Mouse (Mus musculus): ENCODE data around the gene Thegl. TPM values are rescaled to one million over a fixed set of nuclear protein-coding genes. Genes with fewer than 3 reads are reported as not detected.

Gene Thegl
- 0.30 TPM for polyA plus RNA-seq (2014; fragmentation: Illumina TruSeq; extraction: RNeasy Lipid Tissue Mini Kit (QIAGEN cat#74804); ENCODE audit: insufficient read depth, low read depth, low replicate concordance)

DNA sequence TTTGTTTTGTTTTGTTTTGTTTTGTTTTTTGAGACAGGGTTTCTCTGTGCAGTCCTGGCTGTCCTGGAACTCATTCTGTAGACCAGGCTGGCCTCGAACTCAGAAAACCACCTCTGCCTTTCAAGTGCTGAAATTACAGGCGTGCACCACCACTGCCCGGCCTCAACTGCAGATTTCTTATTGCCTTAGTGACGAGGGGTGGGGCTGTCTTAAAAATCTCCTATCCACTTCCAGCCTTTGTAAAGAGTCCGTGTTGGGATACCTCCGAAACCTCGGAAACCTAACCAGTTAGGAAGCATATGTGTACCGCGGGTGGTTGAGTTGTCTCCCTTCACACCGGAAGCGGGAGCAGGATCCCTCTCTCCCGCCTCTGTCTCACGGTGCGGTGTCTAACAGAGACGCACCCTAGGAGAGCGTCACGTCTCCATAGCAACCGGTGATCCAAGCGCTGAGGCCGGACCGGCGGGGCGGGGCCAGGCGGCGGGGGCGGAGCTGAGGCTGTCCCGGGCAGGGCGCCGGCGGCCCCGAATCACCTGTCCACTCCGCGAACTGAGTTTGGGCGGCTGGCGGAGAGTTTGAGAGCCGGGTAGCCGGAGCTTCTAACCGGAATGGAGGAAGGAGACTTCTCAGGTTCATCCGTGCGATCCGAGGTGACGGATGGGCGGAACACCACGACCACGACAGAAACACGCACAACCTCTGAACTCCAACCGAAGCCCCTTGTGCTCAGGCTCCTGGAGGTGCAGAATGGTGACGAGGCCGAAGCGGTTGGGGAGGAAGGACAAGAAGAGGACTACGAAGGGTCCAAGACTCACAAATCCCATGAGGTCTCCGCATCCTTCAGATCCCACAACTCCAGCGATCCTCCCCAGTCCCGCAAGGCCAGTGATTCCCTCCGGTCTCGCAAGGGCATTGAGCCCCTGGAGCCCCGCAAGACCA is at the start of gene Thegl:
TSS of gene Thegl (plus strand) at position 480 of the 939 bp plus-strand sequence.

DNA sequence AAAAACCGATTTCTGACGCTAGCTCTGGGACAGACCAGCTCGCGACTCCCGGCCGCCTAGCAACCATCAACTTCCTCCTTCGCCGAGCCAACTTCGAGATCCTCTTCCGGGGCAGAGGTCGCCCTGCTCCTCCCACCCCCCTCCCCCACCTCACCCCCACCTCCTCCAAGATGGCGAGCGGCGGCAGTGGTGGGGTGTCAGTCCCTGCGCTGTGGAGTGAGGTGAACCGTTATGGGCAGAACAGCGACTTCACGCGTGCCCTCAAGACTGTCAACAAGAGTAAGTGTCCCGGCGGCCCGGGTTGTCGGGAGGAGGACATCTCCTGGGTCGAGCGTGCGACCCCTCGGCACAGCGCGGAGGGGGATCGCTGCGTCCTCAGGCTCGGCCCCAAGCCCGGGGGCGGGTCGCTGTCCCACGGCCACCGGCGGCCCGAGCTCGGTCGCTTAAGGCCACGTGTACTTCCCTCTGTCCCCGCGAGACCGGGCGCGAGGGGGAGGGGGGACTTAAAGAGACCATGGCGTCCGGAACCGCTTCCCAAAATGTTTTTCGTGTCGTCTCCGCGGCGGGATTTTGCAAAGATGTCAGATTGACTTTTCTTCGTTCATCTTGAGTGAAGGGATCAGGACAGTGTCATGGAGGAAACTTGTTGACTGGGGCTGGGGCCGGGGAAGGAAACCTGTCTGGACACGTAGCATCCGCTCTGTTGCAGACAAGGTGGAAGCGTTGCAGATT is 41.1 kb upstream of the Thegl start, which contains the start of gene Srp72:
TSS of gene Srp72 (plus strand) at position 130 of the 732 bp plus-strand sequence.

DNA sequence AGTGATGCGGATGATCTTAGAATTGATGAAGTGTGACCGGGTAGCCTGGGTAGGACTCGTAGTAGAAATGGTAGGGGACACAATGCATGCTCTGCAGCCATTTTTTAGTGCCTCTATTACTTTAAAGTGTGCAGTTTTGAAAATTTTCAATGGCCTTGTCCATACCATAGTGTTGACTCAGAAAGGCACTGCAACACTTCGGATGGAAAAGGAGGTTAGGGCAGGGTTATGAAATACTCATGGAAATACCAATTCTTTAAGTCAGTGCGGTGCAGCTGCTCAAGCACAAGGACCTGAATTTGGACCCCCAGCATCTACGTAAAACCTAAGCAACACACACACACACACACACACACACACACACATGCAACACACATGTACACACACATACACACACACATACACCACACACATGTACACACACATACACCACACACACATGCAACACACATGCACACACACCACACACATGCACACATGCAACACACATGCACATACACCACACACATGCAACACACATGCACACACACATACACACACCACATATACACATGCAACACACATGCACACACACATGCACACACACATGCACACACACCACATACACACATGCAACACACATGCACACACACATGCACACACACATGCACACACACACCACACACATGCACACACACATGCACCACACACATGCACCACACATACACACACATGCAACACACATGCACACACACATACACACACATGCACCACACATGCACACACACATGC is 11.6 kb upstream of the Thegl start, which contains the start of gene Arl9:
TSS of gene Arl9 (plus strand) at position 5 of the 771 bp plus-strand sequence.

Other genes starting within 250 kb of the Thegl start
- 7.5 TPM for gene Aasdh, start 110.5 kb upstream of the Thegl start, polyA plus RNA-seq (2014; fragmentation: Illumina TruSeq; extraction: RNeasy Lipid Tissue Mini Kit (QIAGEN cat#74804); ENCODE audit: insufficient read depth, low read depth, low replicate concordance)
- gene Paics, start 64.7 kb upstream of the Thegl start, polyA plus RNA-seq (2014; fragmentation: Illumina TruSeq; extraction: RNeasy Lipid Tissue Mini Kit (QIAGEN cat#74804); ENCODE audit: insufficient read depth, low read depth, low replicate concordance): 73.6 TPM
- 5.3 TPM for gene Ppat, start 64.4 kb upstream of the Thegl start, polyA plus RNA-seq (2014; fragmentation: Illumina TruSeq; extraction: RNeasy Lipid Tissue Mini Kit (QIAGEN cat#74804); ENCODE audit: insufficient read depth, low read depth, low replicate concordance)
- gene Srp72, start 41.3 kb upstream of the Thegl start, polyA plus RNA-seq (2014; fragmentation: Illumina TruSeq; extraction: RNeasy Lipid Tissue Mini Kit (QIAGEN cat#74804); ENCODE audit: insufficient read depth, low read depth, low replicate concordance): 24.6 TPM
- gene Arl9, start 12.0 kb upstream of the Thegl start, polyA plus RNA-seq (2014; fragmentation: Illumina TruSeq; extraction: RNeasy Lipid Tissue Mini Kit (QIAGEN cat#74804); ENCODE audit: insufficient read depth, low read depth, low replicate concordance): not detected
- 1,170 TPM for gene Hopx, start 99.1 kb downstream of the Thegl start, polyA plus RNA-seq (2014; fragmentation: Illumina TruSeq; extraction: RNeasy Lipid Tissue Mini Kit (QIAGEN cat#74804); ENCODE audit: insufficient read depth, low read depth, low replicate concordance)
- 4.1 TPM for gene Spink2, start 195.4 kb downstream of the Thegl start, polyA plus RNA-seq (2014; fragmentation: Illumina TruSeq; extraction: RNeasy Lipid Tissue Mini Kit (QIAGEN cat#74804); ENCODE audit: insufficient read depth, low read depth, low replicate concordance)
- 4.0 TPM for gene Rest, start 249.5 kb downstream of the Thegl start, polyA plus RNA-seq (2014; fragmentation: Illumina TruSeq; extraction: RNeasy Lipid Tissue Mini Kit (QIAGEN cat#74804); ENCODE audit: insufficient read depth, low read depth, low replicate concordance)